Mouse (Mus musculus) CH12.LX (cell line): Measurements from ENCODE around the gene Tshr. TPM values are rescaled to one million over a fixed set of nuclear protein-coding genes. Genes with fewer than 3 reads are reported as not detected.
"Not testable (repeated sequence)": the region's sequence is repeated elsewhere in the genome, so short reads cannot be mapped to it uniquely, and the experiment has no call there.

Experiments
- DNase-seq: peaks from one replicate; pipeline ENCODE4 v3.0.0-alpha.2; 2013; ENCODE audit errors: extremely low read depth
- H3K27ac ChIP-seq: 2 replicates; pipeline ENCODE4 v1.5.1; 2012; ENCODE audit warnings: low read depth, mild to moderate bottlenecking, control low read depth, moderate library complexity; ENCODE audit not compliant: insufficient read depth
- H3K27me3 ChIP-seq: replicated peaks from 2 replicates; pipeline ENCODE3; 2012; ENCODE audit warnings: inconsistent platforms
- H3K36me3 ChIP-seq, 2 experiments: replicated peaks in 1 of 2; 2 replicates each; pipeline versions ENCODE3 to v1.6.1; 2012; ENCODE audit warnings: inconsistent platforms in 1 of 2, low read length in 1 of 2, mild to moderate bottlenecking in 1 of 2, mixed read lengths in 1 of 2, moderate library complexity in 1 of 2; ENCODE audit not compliant: control insufficient read depth in 1 of 2, insufficient read depth in 1 of 2
- H3K4me1 ChIP-seq, 2 experiments: 2 replicates each; pipeline ENCODE4 v1.6.1; 2012; ENCODE audit warnings: inconsistent platforms in 1 of 2, moderate library complexity in 1 of 2; ENCODE audit not compliant: insufficient read depth in 2 of 2, control insufficient read depth in 1 of 2
- H3K4me2 ChIP-seq: 2 replicates; pipeline ENCODE4 v1.6.1; 2012; ENCODE audit warnings: low read depth, mild to moderate bottlenecking, control low read depth; ENCODE audit not compliant: poor library complexity, insufficient read depth, severe bottlenecking
- H3K4me3 ChIP-seq, 3 experiments: fragments of 150-350 bp in 1 of 3; sonication (generic) in 1 of 3; replicated peaks in 1 of 3; 2 replicates each; pipeline versions ENCODE3 to v1.5.1; 2011 to 2012; ENCODE audit warnings: low read depth in 2 of 3, low read length in 2 of 3, mild to moderate bottlenecking in 2 of 3, moderate library complexity in 2 of 3, control low read depth in 1 of 3, improper control_type of control experiment in 1 of 3, inconsistent platforms in 1 of 3, mixed read lengths in 1 of 3; ENCODE audit not compliant: poor library complexity in 1 of 3
- H3K79me2 ChIP-seq: replicated peaks from 2 replicates; pipeline ENCODE4 v1.6.1; 2012; ENCODE audit warnings: mild to moderate bottlenecking, moderate library complexity; ENCODE audit not compliant: control insufficient read depth, poor library complexity, insufficient read depth, severe bottlenecking; ENCODE audit errors: extremely low read depth
- H3K9ac ChIP-seq: 2 replicates; pipeline ENCODE4 v1.6.1; 2012; ENCODE audit warnings: low read depth, mild to moderate bottlenecking, control low read depth, moderate library complexity; ENCODE audit not compliant: insufficient read depth
- H3K9me3 ChIP-seq: replicated peaks from 2 replicates; pipeline ENCODE3; 2012; ENCODE audit warnings: low read length, inconsistent platforms, mixed read lengths
- CTCF ChIP-seq, 2 experiments: IDR thresholded peaks in 1 of 2; conservative IDR thresholded peaks in 1 of 2; 2 replicates each; pipeline ENCODE4 v1.5.1; 2011 to 2012; ENCODE audit warnings: low read depth in 2 of 2, low read length in 2 of 2, improper control_type of control experiment in 1 of 2, inconsistent platforms in 1 of 2, mild to moderate bottlenecking in 1 of 2, moderate library complexity in 1 of 2
- JUN ChIP-seq: IDR thresholded peaks from 2 replicates; pipeline ENCODE4 v1.6.1; 2011; ENCODE audit warnings: low read depth, mild to moderate bottlenecking, low read length, improper control_type of control experiment, moderate library complexity; ENCODE audit not compliant: insufficient read depth
- MXI1 ChIP-seq: IDR thresholded peaks from 2 replicates; pipeline ENCODE4 v1.6.1; 2011; ENCODE audit warnings: mild to moderate bottlenecking, low read depth, low read length, improper control_type of control experiment
- MYC ChIP-seq: IDR thresholded peaks from 2 replicates; pipeline ENCODE4 v1.6.1; 2011; ENCODE audit warnings: low read depth, mild to moderate bottlenecking, improper control_type of control experiment, low read length
- SMC3 ChIP-seq: IDR thresholded peaks from 2 replicates; pipeline ENCODE4 v1.6.1; 2011; ENCODE audit warnings: low read depth, low read length, improper control_type of control experiment
- TCF12 ChIP-seq: IDR thresholded peaks from 2 replicates; pipeline ENCODE4 v1.6.1; 2014; ENCODE audit warnings: low read depth, mild to moderate bottlenecking, inconsistent platforms, low read length, improper control_type of control experiment
- UBTF ChIP-seq: IDR thresholded peaks from 2 replicates; pipeline ENCODE4 v1.6.1; 2012; ENCODE audit warnings: low read depth, mild to moderate bottlenecking, inconsistent platforms, low read length, improper control_type of control experiment, moderate library complexity
- USF2 ChIP-seq: conservative IDR thresholded peaks from 2 replicates; pipeline ENCODE4 v1.6.1; 2011; ENCODE audit warnings: low read depth, low read length, improper control_type of control experiment
- ZNF384 ChIP-seq: IDR thresholded peaks from 2 replicates; pipeline ENCODE4 v1.6.1; 2012; ENCODE audit warnings: low read depth, low read length, improper control_type of control experiment, inconsistent platforms
- dilution Hi-C: fragments of 300-500 bp; cut with MboI; formaldehyde crosslinking; loops from 2 replicates; pipeline ENCODE4 v1.14.3; 2020; ENCODE audit warnings: low sequenced_read_pairs; ENCODE audit not compliant: extremely low pct_unique_long_range_greater_than_20kb, extremely low pct_ligation_motif_present
- in situ Hi-C: fragments of 300-500 bp; cut with MboI; formaldehyde crosslinking; loops from 3 replicates; pipeline ENCODE4 v1.14.3; 2019; ENCODE audit warnings: low sequenced_read_pairs, low pct_ligation_motif_present, low pct_unique_long_range_greater_than_20kb, mixed read lengths
- polyA plus RNA-seq: library from polyadenylated mRNA; unstranded; fragments of >175 nt; gene quantifications from 2 replicates; pipeline ENCODE4 v1.2.1, GENCODE M21; 2012; ENCODE audit warnings: low read depth; ENCODE audit not compliant: insufficient read length
- total RNA-seq, 2 experiments: library from RNA; depleted of rRNA; stranded (reverse); fragments of 300-350 nt in 1 of 2; fragments of >200 nt in 1 of 2; gene quantifications; 2 replicates each; pipeline ENCODE4 v1.2.3; 2012 to 2014

The Tshr gene
- total and polyA plus RNA-seq, 3 experiments = not detected

DNA sequence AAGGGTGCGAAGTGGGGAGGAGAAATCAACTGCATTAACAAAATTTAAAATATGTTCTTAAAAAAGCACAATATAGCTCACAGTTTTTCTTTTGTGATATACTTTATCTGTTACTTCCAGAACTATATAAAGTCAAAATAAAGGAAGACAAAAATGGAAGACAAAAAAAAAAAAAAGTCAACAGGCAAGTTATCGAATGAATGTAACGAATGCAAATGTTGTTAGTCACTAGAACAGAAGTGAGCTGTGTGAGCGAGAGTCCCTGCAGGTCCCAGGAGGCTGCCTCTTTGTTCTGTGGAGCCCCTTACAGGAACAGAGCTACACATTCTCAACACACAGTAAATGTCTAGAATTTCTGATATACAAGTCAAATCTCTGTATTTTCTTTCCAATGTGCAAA lies 173.8 kb downstream of the Tshr start:
- H3K9ac ChIP-seq, H3K79me2 ChIP-seq, H3K27me3 ChIP-seq, H3K9me3 ChIP-seq, H3K4me3 ChIP-seq, dilution Hi-C loops, H3K4me2 ChIP-seq, H3K27ac ChIP-seq, in situ Hi-C loops: not testable (repeated sequence)
- H3K36me3 ChIP-seq = peaks cover 17 to 38% of the 10 kb centered on the region in 2 experiments
- peak; percentile 54 for DNase-seq
- TF ChIP-seq ZNF384 = peak; percentile 89
- peaks cover 0 to 24% of the 10 kb centered on the region in 2 experiments; a peak in 2 of 4 replicates for H3K4me1 ChIP-seq

DNA sequence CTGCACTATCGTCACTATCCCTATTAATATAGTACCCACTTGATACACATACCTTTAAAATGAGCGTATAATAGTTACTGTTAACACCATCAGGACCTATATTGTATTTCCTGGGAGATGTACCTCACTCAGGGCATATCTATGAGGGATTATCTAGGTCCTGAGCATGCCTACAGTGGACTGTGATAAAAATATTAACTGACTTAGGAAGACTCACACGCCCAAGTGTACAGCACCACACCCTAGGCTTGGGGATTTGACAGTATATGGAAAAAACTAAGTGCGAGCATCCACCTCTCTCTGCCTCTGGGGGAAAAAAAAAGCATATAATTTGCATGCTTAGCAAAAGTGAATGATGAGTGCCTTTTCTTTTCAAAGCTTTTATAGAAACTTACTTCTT lies 182.8 kb downstream of the Tshr start:
- DNase-seq = peak; percentile 27
- Histone ChIP-seq H3K9ac (no peak overlapping the region), H3K4me2 (no peak overlapping the region), H3K36me3 (peaks cover 53 to 80% of the 10 kb centered on the region in 2 experiments), H3K27me3 (no peaks in the 10 kb centered on the region), H3K4me1 (peaks cover 0 to 45% of the 10 kb centered on the region in 2 experiments; a peak in 2 of 4 replicates), H3K27ac (no peak overlapping the region), H3K79me2 (peaks cover 12% of the 10 kb centered on the region), H3K9me3 (no peaks in the 10 kb centered on the region), H3K4me3 (no peak overlapping the region)
- dilution Hi-C loops = no loop called here
- TF ChIP-seq MYC (no peak), JUN (no peak), TCF12 (no peak), SMC3 (no peak), UBTF (no peak), ZNF384 (peak; percentile 46), CTCF (conservative IDR thresholded peaks at IDR 0.05 in 1 of 2, IDR thresholded peaks at IDR 0.05 in 1 of 2; ENCODE audit: low read depth in 2 of 2, low read length in 2 of 2) (no peak), MXI1 (no peak)
- in situ Hi-C loops = no loop called here

DNA sequence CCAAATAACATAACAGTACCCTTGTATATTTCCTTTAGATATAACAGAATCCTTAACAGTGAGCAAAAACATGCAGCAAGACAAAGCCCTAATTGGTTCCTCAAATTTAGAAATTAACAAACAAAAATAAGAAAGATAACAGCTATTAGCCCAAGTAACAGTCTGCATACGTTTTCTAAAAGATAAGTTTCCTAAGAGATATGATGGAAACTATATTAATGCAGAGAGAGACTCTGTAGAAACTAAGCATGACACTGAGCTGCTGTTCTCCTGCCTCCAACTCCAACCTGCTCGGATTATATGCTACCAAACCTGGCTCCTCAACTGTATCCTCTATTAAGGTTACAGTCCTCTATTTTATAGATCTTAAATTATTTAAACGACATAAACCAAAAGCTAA lies 184.9 kb downstream of the Tshr start:
- H3K9ac ChIP-seq = no peak overlapping the region
- no peak overlapping the region for H3K4me3 ChIP-seq
- no peak overlapping the region for H3K27ac ChIP-seq
- TF ChIP-seq USF2 (no peak), ZNF384 (no peak)
- no peak for DNase-seq
- H3K79me2 ChIP-seq = peaks cover 12% of the 10 kb centered on the region
- in situ Hi-C loops (no loop called here), dilution Hi-C loops (no loop called here)
- no peaks in the 10 kb centered on the region for H3K9me3 ChIP-seq
- H3K27me3 ChIP-seq = no peaks in the 10 kb centered on the region
- peaks cover 48 to 79% of the 10 kb centered on the region in 2 experiments for H3K36me3 ChIP-seq
- H3K4me1 ChIP-seq = peaks cover 0 to 37% of the 10 kb centered on the region in 2 experiments; a peak in 2 of 4 replicates
- H3K4me2 ChIP-seq = no peak overlapping the region
